In genomic region chr1:162643752-162644151, GRCm38 (mm10) we compare ENCODE assay signal across 8 mouse cellular contexts. TPM values are rescaled to one million over a fixed set of nuclear protein-coding genes. Genes with fewer than 3 reads are reported as not detected.
A peak's percentile ranks its signal among the peaks of the same experiment; 100 is the strongest.
DNase-seq lines count a peak whose midpoint lies in the region.
"Had no signal": no experiment of that assay in that cellular context is flagged by ENCODE, and none has a peak within 500 bp of the region (broad histone marks: within the 10 kb centered on the region; RNA-seq: fewer than 3 reads in every experiment).

No protein-coding gene starts in this region.

- 41% methylated on average over 4 of the region's 4 CpGs for WGBS in heart, embryonic 10.5 days

- no peaks in the 10 kb centered on the region for H3K27me3 ChIP-seq in heart, embryonic 10.5 days (ENCODE audit: insufficient read depth, poor library complexity, severe bottlenecking)

- H3K36me3 ChIP-seq in heart, embryonic 10.5 days: no peaks in the 10 kb centered on the region

- DNase-seq in 3134 (ENCODE audit: extremely low read depth, insufficient read length, low spot score): peak; percentile 62
- DNase-seq in 3T3-L1 (ENCODE audit: low read depth, low spot score): peak; percentile 17
- DNase-seq in cerebellum, postnatal 14 days: peak; percentile 88 to 92
- DNase-seq in heart, embryonic 10.5 days (ENCODE audit: low spot score): peak; percentile 68
- peak; percentile 13 to 69 for DNase-seq in left cerebral cortex, adult 9 months (ENCODE audit: low spot score in 2 of 2)
- peak; percentile 57 for DNase-seq in right cerebral cortex, postnatal 25 days
- DNase-seq in embryo, embryonic 10 days (ENCODE audit: low spot score): no peak

- no peak overlapping the region for H3K4me3 ChIP-seq in heart, embryonic 10.5 days

- H3K9me3 ChIP-seq in heart, embryonic 10.5 days: no peaks in the 10 kb centered on the region

- no peak overlapping the region for H3K27ac ChIP-seq in heart, embryonic 10.5 days
- H3K27ac ChIP-seq: kidney, postnatal 0 days had no signal

- H3K4me1 ChIP-seq in heart, embryonic 10.5 days: no peaks in the 10 kb centered on the region

RNA-seq across cellular contexts. Expression of gene Myoc, which starts 4.8 kb away (rescaled TPM):
- polyA plus RNA-seq in heart, embryonic 10.5 days (2016; fragmentation: Nextera tagmentation; extraction: Ambion mirVana): not detected in 2 replicates

RNA-seq across cellular contexts. Expression of gene Myocos, which starts 14.3 kb away (rescaled TPM):
- not detected in 2 replicates for polyA plus RNA-seq in heart, embryonic 10.5 days (2016; fragmentation: Nextera tagmentation; extraction: Ambion mirVana)
- polyA plus RNA-seq: kidney, postnatal 0 days had no signal
